Mouse (Mus musculus) embryo, embryonic 11.5 days (tissue): ENCODE results near the gene Gm49380.
A peak's percentile ranks its signal among the peaks of the same experiment; 100 is the strongest.

ENCODE experiments used
- DNase-seq: peaks from one replicate; pipeline ENCODE4 v3.0.0-alpha.2; 2012; ENCODE audit warnings: low read depth, low spot score

Gene Gm49380

DNA sequence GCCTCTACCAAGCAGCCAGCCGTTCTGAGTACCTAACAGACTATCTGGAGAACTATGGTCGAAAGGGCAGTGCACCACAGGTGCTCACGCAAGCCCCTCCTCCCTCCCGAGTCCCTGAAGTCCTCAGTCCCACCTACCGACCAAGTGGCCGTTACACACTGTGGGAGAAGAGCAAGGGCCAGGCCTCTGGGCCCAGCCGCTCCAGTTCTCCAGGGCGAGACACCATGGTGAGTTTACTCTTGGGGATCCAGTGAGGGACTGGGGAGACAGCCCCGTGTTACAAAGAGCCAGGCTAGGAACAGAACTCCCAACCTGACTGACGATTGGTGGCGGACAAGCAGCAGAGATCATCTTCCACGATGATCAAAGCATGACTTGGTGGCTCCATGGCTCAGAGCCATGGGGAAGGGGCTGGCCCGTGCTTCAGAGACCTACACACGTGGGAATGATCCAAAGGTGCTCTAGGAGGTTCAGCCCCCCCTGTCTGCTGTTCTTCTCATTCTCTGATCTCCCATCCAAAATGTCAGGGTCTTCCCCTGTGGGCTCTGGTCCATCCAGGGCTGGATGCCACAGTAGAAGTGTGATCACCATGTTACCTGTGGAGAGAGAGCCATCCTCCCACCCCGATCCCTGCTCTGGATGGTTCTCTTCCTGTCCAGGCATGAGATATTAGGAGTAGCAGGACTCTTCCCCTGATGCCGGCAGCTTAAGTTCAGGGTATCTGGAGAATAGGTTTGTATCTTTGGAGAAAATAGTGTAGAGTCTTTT lies 37.1 kb downstream of the Gm49380 start:
- no peak for DNase-seq

- no peak for DNase-seq
These were observed 37.9 kb downstream of the Gm49380 start for GRCm38 (mm10) chr9:44075276-44075995.

DNA sequence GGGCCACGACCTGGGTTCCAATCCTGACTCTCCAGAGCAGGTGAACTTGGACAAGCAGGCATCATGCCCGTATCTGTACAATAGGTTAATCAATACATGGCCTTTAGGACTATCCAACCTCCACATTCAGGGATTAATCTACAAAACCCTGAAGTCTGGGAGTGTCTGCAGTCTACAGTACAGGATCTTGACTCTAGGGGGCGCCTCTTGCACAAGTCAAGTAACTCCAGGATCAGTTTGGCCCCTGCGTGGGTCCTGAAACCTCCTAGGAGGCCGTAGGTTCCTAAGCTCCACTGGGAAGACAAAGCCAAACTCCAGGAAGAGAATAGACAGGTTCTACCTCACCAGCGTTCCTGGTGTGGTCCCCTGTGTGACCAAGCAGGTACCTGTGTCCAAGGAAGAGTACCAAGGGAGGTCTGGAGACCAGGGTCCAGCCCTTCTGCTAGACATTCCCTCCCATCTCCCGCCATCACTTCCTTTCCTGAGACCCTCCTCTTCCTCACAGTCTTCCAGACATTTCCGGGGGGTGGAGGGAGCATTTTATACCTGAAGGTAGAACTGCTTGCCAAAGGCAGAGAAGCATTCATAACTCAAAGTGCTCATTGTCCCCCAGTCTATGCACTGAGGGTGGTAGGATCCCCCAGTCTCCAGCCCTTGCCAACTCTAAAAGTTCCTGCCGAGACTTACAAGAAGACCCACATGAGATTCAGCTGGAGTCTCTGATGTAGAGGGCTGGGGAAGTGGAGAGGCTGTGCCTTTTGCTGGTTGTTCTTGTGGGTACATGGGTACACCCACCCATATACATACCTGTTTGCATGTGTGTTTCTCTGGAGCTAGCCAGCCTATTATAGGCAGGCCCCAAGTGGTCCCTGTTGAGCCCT lies 38.7 kb downstream of the Gm49380 start:
- DNase-seq: no peak

- DNase-seq: no peak
These were observed 40.2 kb downstream of the Gm49380 start for GRCm38 (mm10) chr9:44073115-44073514.

DNA sequence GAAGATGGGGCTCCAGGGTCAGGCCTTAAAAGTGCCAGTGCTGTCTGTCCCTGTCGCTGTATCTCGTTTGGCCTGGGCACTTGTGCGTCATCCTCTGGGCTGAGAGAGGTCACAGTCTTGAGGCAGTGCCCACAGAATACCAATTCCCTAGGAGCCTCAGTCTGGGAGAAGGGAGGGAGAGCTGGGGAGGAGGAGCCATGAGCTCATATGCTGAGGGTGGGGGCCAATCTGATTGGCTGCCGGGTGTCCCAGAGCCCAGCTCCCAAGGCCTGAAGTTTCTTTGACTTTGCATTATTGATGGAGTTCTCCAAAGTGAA lies 40.7 kb downstream of the Gm49380 start:
- DNase-seq: no peak

DNA sequence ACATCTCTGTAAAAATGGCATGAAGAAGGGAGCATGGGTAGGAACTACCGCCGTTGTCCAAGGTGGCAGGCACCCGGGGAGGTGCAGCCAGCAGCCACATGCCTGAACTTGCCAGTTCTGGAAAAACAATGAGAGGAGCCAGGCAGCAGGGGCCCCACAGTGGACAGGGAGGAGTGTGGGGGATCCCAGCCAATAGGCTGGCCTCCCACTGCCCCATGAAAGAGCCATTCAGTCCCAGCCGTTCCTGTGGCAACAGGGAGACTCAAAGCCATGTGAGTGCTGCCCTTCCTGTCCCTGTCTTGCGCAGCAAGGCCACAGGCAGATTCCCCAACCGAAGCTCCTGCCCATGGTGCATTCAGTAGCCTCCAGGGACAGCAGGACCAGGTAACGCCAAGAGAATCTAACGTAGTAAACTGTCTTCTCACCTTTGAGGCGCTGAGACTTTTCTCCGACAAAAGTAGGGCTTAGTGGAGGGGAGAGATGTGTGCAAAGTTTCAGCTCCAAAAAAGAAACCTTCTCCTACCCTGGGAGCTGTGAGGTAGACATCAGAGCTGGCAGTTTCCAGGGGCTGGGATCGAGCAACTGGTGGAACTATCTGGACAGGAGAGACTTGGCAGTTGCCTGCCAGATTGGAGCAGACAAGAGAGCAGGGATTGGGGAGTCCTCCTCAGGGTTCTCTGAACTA lies 41.2 kb downstream of the Gm49380 start:
- DNase-seq: no peak

DNA sequence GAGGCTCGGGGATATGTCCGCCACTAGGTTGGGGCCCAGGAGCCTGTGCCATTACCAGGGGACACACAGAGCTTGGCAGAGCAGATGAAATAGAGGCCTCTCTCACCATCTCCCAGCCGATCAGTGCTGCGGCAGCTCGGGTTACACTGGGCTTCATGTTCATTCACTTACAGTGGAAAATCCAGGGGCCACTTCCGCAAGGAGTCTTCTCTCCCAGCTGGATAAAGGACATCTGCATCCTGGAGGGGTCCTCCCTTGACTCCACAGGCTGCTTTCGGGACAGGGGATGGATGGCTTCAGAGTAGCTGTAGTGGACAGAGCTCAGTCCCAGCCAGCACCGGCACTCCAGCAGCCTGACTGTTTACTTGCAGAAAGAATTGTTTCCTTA lies 42.5 kb downstream of the Gm49380 start:
- no peak for DNase-seq

- no peak for DNase-seq
These were observed 43.0 kb downstream of the Gm49380 start for GRCm38 (mm10) chr9:44070113-44070843.

DNA sequence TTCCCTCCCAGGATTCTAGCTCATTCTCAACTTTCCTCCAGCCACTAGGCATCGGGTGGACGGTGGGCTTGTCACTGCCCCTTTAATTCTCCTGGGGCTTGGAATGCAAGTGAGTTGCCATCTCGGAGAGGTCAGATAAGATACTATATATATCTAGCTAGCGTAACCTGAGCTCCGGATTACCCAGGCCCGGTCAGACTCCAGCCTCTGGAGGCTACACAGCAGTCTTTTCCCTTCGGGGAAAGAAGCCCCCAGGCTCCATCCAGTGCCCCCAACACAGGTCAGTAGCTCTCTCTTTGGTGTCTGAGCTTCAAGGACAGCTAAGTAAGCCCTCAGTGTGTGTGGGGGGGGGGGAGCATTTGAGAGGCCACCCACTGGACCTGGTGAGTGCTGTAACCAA lies 44.0 kb downstream of the Gm49380 start:
- DNase-seq: no peak

GRCm38 (mm10) chr9:44067960-44068330 lies 45.4 kb downstream of the Gm49380 start:
- no peak for DNase-seq

DNA sequence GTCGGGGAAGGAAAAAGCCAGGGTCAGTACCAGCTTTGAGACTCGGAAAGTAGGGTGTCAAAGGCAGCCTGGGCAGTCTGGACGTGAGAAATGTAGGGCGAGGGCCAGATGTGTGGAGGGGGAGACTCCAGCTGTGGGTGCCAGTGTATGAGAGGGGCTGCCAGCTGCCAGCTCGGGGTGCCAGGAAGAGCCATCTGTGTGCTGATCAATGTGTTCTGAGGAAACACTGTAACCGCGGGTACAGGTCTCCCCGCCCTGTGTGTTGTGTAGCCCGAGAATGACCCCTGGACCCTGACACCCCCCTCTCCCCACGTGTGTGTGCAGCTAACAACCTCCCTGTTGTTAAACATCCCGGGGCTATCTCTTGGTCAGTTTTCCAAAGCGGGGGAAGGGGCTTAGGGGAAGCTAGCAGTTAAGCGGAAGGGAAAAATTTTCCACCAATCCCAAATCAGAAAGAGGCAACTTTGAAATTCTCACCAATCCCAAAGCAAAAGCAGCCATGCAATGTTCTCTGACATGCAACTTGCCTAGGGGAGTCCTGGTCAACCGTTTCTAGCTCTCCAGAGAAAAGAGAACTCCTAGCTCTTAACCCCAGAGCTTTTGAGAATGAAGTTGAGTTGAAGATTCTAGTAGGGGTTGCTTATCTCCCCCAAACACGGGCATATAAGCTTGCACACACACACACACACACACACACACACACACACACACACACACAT lies 45.9 kb downstream of the Gm49380 start:
- DNase-seq: no peak

- DNase-seq: peak; percentile 97
These were observed 46.5 kb downstream of the Gm49380 start, which contains the start of gene Usp2 for GRCm38 (mm10) chr9:44066785-44067225. Usp2 (plus strand) TSS chr9:44067021.

DNA sequence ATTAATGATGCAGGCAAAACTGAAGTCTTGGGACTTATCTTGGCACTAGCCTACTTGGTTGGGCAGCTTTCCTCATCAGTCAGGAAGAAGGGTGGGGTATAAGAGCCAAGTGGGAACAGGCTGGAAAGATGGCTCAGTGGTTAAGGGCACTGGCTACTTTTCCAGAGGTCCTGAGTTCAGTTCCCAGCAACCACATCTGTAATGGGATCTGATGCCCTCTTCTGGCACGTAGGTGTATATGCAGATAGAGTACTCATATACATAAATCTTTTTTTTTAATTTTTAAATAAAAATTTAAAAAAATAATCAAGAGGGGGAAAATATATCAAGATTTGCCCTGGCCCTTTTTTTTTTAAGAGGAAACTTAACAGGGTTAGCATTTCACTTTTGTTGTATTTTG lies 48.1 kb downstream of the Gm49380 start:
- DNase-seq: no peak

- DNase-seq: no peak
These were observed 54.7 kb downstream of the Gm49380 start for GRCm38 (mm10) chr9:44058606-44059005.

- DNase-seq: no peak
These were observed 59.4 kb downstream of the Gm49380 start for GRCm38 (mm10) chr9:44053936-44054335.

- DNase-seq: no peak
These were observed 60.4 kb downstream of the Gm49380 start for GRCm38 (mm10) chr9:44052855-44053254.

DNA sequence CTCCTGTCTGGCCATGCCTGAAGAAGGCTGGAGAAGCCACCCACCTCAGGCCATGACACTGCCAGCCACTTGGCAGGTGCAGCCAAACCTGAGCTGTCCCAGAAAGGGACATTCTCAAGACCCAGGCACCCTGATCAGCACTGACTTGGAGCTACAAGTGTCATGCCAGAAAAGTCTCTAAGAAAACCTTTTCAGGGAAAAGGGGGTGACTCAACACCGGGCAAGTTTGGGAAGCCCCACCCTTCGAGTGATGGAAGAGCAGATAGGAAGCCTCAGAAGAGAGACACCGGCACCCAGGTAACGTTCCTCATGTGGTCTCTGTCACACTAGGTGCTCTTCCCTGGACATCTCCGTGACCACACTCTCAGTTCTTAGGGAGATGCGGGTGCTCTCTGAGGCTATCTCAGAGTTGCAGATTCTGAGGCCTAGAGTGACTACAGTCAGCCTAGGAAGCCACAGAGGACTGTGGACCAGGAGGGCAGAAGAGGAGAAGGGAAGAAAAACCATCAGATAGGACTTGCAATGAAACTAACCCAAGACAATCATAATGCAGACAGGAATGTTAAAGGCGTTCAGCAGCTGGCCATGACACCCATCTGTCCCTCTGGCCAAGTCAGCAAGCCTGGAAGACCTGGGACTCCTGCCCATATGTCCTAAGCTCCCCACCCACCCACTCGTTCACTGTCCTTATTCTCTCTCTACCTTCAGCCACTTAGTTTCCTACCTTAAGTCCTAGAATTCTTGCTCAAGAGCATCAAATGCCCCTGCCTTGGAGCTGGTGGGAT lies 63.7 kb downstream of the Gm49380 start:
- no peak for DNase-seq

GRCm38 (mm10) chr9:44048541-44049380 lies 64.5 kb downstream of the Gm49380 start:
- no peak for DNase-seq
